Mouse (Mus musculus) left cerebral cortex, postnatal 25 days (tissue): Measurements from ENCODE around the gene Bms1. TPM values are rescaled to one million over a fixed set of nuclear protein-coding genes. Genes with fewer than 3 reads are reported as not detected.
A peak's percentile ranks its signal among the peaks of the same experiment; 100 is the strongest.

Source experiments
- DNase-seq, 2 experiments: peaks; one replicate each; pipeline ENCODE4 v3.0.0; 2022; ENCODE audit warnings: low spot score in 2 of 2, mixed read lengths in 1 of 2
- intact Hi-C: fragments of 180-260 bp; cut with DNase I; formaldehyde crosslinking; loops from one replicate; pipeline ENCODE4 v1.15.1; 2025
- total RNA-seq, 2 experiments: library from RNA; stranded (reverse); gene quantifications; 2 replicates each; pipeline ENCODE4 v1.2.3; 2021

Bms1 gene
- total RNA-seq = 10 to 100 TPM; 31.5 to 32.6 TPM

GRCm38 (mm10) chr6:118419050-118419920, at the start of gene Bms1:
Gene Bms1, minus strand, starts transcription at chr6:118419474.
- intact Hi-C loops = no loop called here
- DNase-seq = peak; percentile 93 to 97

- intact Hi-C loops = no loop called here
- no peak for DNase-seq
These were observed 42.9 kb upstream of the Bms1 start for GRCm38 (mm10) chr6:118462069-118462705.

GRCm38 (mm10) chr6:118457726-118458125, 38.5 kb upstream of the Bms1 start:
- DNase-seq = no peak
- intact Hi-C loops = no loop called here

GRCm38 (mm10) chr6:118455042-118455631, 35.9 kb upstream of the Bms1 start, which contains the start of gene Zfp248:
Gene Zfp248, minus strand, starts transcription at chr6:118455528.
- intact Hi-C loops = loop anchor here (1.0 kb wide), 1 partner anchor 24 kb away; the partner anchor contains the start of gene Zfp9
- DNase-seq = peak; percentile 93 to 98

GRCm38 (mm10) chr6:118454452-118454851, 35.2 kb upstream of the Bms1 start:
- intact Hi-C loops = no loop called here
- peak; percentile 31 to 48 for DNase-seq

GRCm38 (mm10) chr6:118431502-118431901, 12.2 kb upstream of the Bms1 start:
- intact Hi-C loops = no loop called here

GRCm38 (mm10) chr6:118426666-118427065, 7.4 kb upstream of the Bms1 start:
- intact Hi-C loops = no loop called here
- DNase-seq = no peak

More at GRCm38 (mm10) chr6:118431502-118431901, 12.2 kb upstream of the Bms1 start:
- no peak for DNase-seq

GRCm38 (mm10) chr6:118410428-118410827, 8.8 kb downstream of the Bms1 start:
- intact Hi-C loops = no loop called here
- no peak for DNase-seq

GRCm38 (mm10) chr6:118408510-118408909, 10.8 kb downstream of the Bms1 start:
- intact Hi-C loops = no loop called here
- DNase-seq = no peak

- no peak for DNase-seq
- intact Hi-C loops = no loop called here
These were observed 12.9 kb downstream of the Bms1 start for GRCm38 (mm10) chr6:118406421-118406820.

GRCm38 (mm10) chr6:118390746-118391145, 28.5 kb downstream of the Bms1 start:
- intact Hi-C loops = no loop called here

GRCm38 (mm10) chr6:118385962-118386361, 33.3 kb downstream of the Bms1 start:
- intact Hi-C loops = no loop called here
- DNase-seq = no peak

More at GRCm38 (mm10) chr6:118390746-118391145, 28.5 kb downstream of the Bms1 start:
- DNase-seq = no peak

GRCm38 (mm10) chr6:118381234-118381633, 38.0 kb downstream of the Bms1 start:
- no peak for DNase-seq
- intact Hi-C loops = no loop called here

GRCm38 (mm10) chr6:118380630-118381029, 38.6 kb downstream of the Bms1 start:
- intact Hi-C loops = no loop called here

GRCm38 (mm10) chr6:118379451-118380167, 39.7 kb downstream of the Bms1 start:
- intact Hi-C loops = loop anchor here (1.0 kb wide), 2 partner anchors 184 to 200 kb away; no protein-coding TSS in a partner anchor

More at GRCm38 (mm10) chr6:118380630-118381029, 38.6 kb downstream of the Bms1 start:
- no peak for DNase-seq

GRCm38 (mm10) chr6:118377611-118378010, 41.7 kb downstream of the Bms1 start:
- intact Hi-C loops = no loop called here

More at GRCm38 (mm10) chr6:118379451-118380167, 39.7 kb downstream of the Bms1 start:
- DNase-seq = peak; percentile 65 to 68

GRCm38 (mm10) chr6:118376023-118376422, 43.3 kb downstream of the Bms1 start:
- intact Hi-C loops = no loop called here
- DNase-seq = no peak

More at GRCm38 (mm10) chr6:118377611-118378010, 41.7 kb downstream of the Bms1 start:
- no peak for DNase-seq

GRCm38 (mm10) chr6:118375457-118375856, 43.8 kb downstream of the Bms1 start:
- DNase-seq = no peak
- intact Hi-C loops = no loop called here

- intact Hi-C loops = no loop called here
- DNase-seq = no peak
These were observed 44.2 kb downstream of the Bms1 start for GRCm38 (mm10) chr6:118375026-118375425.
